Mouse (Mus musculus): ENCODE results near the gene 2310022B05Rik.

DNA sequence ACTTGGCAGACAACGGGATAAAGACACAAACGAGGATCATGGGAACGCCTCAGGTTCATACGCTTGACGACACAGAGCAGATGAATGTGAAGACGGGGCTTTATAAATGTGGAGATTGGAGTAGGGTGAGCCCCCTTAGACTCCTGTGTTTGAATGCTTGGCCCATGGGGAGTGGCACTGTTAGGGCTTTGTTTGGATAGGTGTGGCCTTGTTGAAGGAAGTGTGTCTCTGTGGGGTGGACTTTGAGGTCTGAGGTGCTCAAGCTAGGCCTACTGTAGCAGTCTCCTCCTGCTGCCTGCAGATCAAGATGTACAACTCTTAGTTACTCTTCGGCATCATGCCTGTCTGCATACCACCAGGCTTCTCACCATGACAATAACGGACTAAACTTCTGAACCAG is 42.7 kb upstream of the 2310022B05Rik start:
- TF ChIP-seq CTCF (IDR thresholded peaks at IDR 0.05; ENCODE audit: low read depth, low read length) (no peak), EP300 (IDR thresholded peaks at IDR 0.05; ENCODE audit: insufficient read depth, low read depth, low read length) (no peak), POLR2A (IDR thresholded peaks at IDR 0.05; ENCODE audit: insufficient read depth, low read length) (no peak)

All from ES-Bruce4 (cell line).